9 mouse cellular contexts compared by ENCODE assay signal in the genomic region with DNA sequence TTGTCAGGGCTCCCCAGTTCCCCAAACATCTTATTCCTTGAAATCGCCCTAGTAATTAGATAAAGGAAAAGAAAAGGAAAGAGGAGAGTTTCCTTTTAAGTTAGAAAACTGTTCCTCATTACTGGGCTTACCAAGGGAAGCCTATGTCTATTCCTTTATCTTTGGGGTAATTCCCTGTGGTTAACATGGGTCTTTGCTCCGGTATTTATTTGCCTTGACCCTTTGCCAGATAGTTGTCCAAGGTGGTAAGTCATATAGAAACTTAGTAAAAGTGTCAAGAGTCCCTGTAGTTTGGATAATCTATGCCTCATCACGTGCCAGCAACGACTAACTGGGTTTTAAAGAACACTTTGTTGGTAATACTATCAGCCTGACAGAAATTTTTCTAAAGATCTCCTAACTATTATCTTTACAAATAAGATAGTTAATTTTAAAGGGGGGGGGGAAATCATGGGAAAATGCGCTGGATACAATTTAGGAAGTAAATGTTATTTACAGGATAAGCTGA. TPM values are rescaled to one million over a fixed set of nuclear protein-coding genes. Genes with fewer than 3 reads are reported as not detected.
A peak's percentile ranks its signal among the peaks of the same experiment; 100 is the strongest.
DNase-seq lines count a peak whose midpoint lies in the region; ATAC-seq and TF ChIP-seq lines count a peak whose summit lies in the region.
"Had no signal": no experiment of that assay in that cellular context is flagged by ENCODE, and none has a peak within 500 bp of the region (broad histone marks: within the 10 kb centered on the region; RNA-seq: fewer than 3 reads in every experiment).

No protein-coding gene starts in this region.

- WGBS in hindbrain, embryonic 10.5 days: 18% methylated on average over 5 of the region's 5 CpGs
- WGBS in liver, embryonic 14.5 days (ENCODE audit: insufficient replicate concordance): 18% methylated on average over 5 of the region's 5 CpGs

- H3K4me1 ChIP-seq in hindbrain, embryonic 10.5 days (replicated peaks): peaks cover 40% of the 10 kb centered on the region
- H3K4me1 ChIP-seq in liver, embryonic 14.5 days (replicated peaks; ENCODE audit: control insufficient read depth in 2 of 2, insufficient read depth in 2 of 2, low read length in 1 of 2): no peaks in the 10 kb centered on the region

- peak overlapping the region; percentile 89 for H3ac ChIP-seq in C2C12 (ENCODE audit: control insufficient read depth, insufficient read length, low read depth)

- peak overlapping the region; percentile 67; the same call in 1 of the 2 replicates for H3K4me2 ChIP-seq in liver, embryonic 14.5 days (ENCODE audit: low read depth)

- H3K4me3 ChIP-seq in gastrocnemius, adult 2 months: peak overlapping the region; percentile 73
- H3K4me3 ChIP-seq in C2C12 (ENCODE audit: insufficient read depth, poor library complexity, severe bottlenecking): peak overlapping the region; percentile 59
- H3K4me3 ChIP-seq in hindbrain, embryonic 10.5 days: peak overlapping the region; percentile 80
- H3K4me3 ChIP-seq in liver, embryonic 14.5 days (ENCODE audit: insufficient read depth in 1 of 2, low read depth in 2 of 2, low read length in 2 of 2): peak overlapping the region in 1 of 2 experiments; percentile 28; a peak in 2 of 4 replicates

- no peaks in the 10 kb centered on the region for H3K9me3 ChIP-seq in hindbrain, embryonic 10.5 days
- no peaks in the 10 kb centered on the region for H3K9me3 ChIP-seq in liver, embryonic 14.5 days (ENCODE audit: control insufficient read depth, low read length)

- intact Hi-C loops in gastrocnemius, adult 2 months (cut with DNase I): no loop called here
- intact Hi-C loops in gastrocnemius, postnatal 36 days (cut with DNase I): no loop called here
- intact Hi-C loops in left cerebral cortex, postnatal 4 days (cut with DNase I): no loop called here

- TF ChIP-seq CTCF in gastrocnemius, adult 2 months (IDR thresholded peaks at IDR 0.05): no peak
- TF ChIP-seq CTCF in C2C12 (IDR thresholded peaks at IDR 0.05; ENCODE audit: control insufficient read depth, insufficient read depth, insufficient read length): no peak
- no peak for TF ChIP-seq CTCF in liver, embryonic 14.5 days (IDR thresholded peaks at IDR 0.05; ENCODE audit: low read depth)

- H3K79me2 ChIP-seq in C2C12 (ENCODE audit: control insufficient read depth, insufficient read depth): peaks cover 24% of the 10 kb centered on the region

- no peak overlapping the region for H3K9ac ChIP-seq in liver, embryonic 14.5 days (replicated peaks)

- peaks cover 5% of the 10 kb centered on the region for H3K79me3 ChIP-seq in C2C12 (ENCODE audit: low read depth)

- no peak for DNase-seq in gastrocnemius, adult 2 months
- no peak for DNase-seq in gastrocnemius, postnatal 36 days
- no peak for DNase-seq in hindbrain, embryonic 10.5 days (ENCODE audit: low spot score)
- DNase-seq in liver, embryonic 14.5 days (ENCODE audit: low read depth in 3 of 3, low spot score in 3 of 3): no peak
- DNase-seq in thymus, postnatal 0 days (ENCODE audit: low spot score): no peak
- DNase-seq in left cerebral cortex, postnatal 4 days: no peak
- no peak for DNase-seq in thymus, postnatal 10 days (ENCODE audit: low spot score in 2 of 2)

- TF ChIP-seq EP300 in liver, embryonic 14.5 days (IDR thresholded peaks at IDR 0.05; ENCODE audit: low read depth): no peak

- no peaks in the 10 kb centered on the region for H3K27me3 ChIP-seq in C2C12 (ENCODE audit: control insufficient read depth, insufficient read depth, insufficient read length)
- H3K27me3 ChIP-seq in hindbrain, embryonic 10.5 days (ENCODE audit: insufficient read depth, poor library complexity, severe bottlenecking): peaks cover 60% of the 10 kb centered on the region
- peaks cover 30% of the 10 kb centered on the region for H3K27me3 ChIP-seq in liver, embryonic 14.5 days (ENCODE audit: control insufficient read depth, insufficient read depth, low read length)

- no peak overlapping the region for H3K27ac ChIP-seq in gastrocnemius, adult 2 months
- peak overlapping the region; percentile 91 for H3K27ac ChIP-seq in hindbrain, embryonic 10.5 days
- H3K27ac ChIP-seq in liver, embryonic 14.5 days: no peak overlapping the region

- ATAC-seq in liver, embryonic 14.5 days (ENCODE audit: insufficient read depth): no peak

- peaks cover 3% of the 10 kb centered on the region for H3K36me3 ChIP-seq in C2C12 (ENCODE audit: control insufficient read depth, insufficient read depth)
- H3K36me3 ChIP-seq in hindbrain, embryonic 10.5 days: no peaks in the 10 kb centered on the region
- no peaks in the 10 kb centered on the region for H3K36me3 ChIP-seq in liver, embryonic 14.5 days (replicated peaks; ENCODE audit: control insufficient read depth, insufficient read depth, low read depth)

TF ChIP-seq in C2C12, 6 proteins besides CTCF, POLR2A, EP300 and RAD21:
- no peak for TF ChIP-seq MYOG (IDR thresholded peaks at IDR 0.05; ENCODE audit: control insufficient read depth, extremely low read depth, insufficient read length)
- no peak for TF ChIP-seq CEBPB (IDR thresholded peaks at IDR 0.05; ENCODE audit: low read depth)
- TF ChIP-seq MYOD1 (IDR thresholded peaks at IDR 0.05; ENCODE audit: control insufficient read depth, insufficient read length, low read depth): no peak
- TF ChIP-seq FOSL1 (IDR thresholded peaks at IDR 0.05; ENCODE audit: insufficient read depth, low read length, poor library complexity, severe bottlenecking): no peak
- TF ChIP-seq USF1 (IDR thresholded peaks at IDR 0.05; ENCODE audit: low read depth): peak; percentile 67
- TF ChIP-seq MAX (IDR thresholded peaks at IDR 0.05): no peak

RNA-seq across cellular contexts. Expression of a gene that starts 0.4 kb away (rescaled TPM):
- total RNA-seq in gastrocnemius, adult 2 months (2021): not detected
- total RNA-seq in gastrocnemius, postnatal 36 days (2021): not detected
- 0.60 TPM for polyA plus RNA-seq in C2C12 (2012; fragmentation: generic; extraction: Trizol)
- 1.3 and 2.2 TPM in 2 replicates for polyA plus RNA-seq in hindbrain, embryonic 10.5 days (2016; fragmentation: Nextera tagmentation; extraction: Ambion mirVana)
- polyA plus RNA-seq in liver, embryonic 14.5 days (2012; rRNA removed): 0.03 TPM in 1 of 2 replicates, not detected in the other
- polyA plus RNA-seq in liver, embryonic 14.5 days (2014; fragmentation: Nextera tagmentation; extraction: Ambion mirVana): not detected in 2 replicates
- not detected in 2 replicates for polyA plus RNA-seq in thymus, postnatal 0 days (2015; fragmentation: Nextera tagmentation; extraction: Ambion mirVana)
- under 1 TPM; 0.50 to 0.79 TPM for total RNA-seq in left cerebral cortex, postnatal 4 days (2021)
- total RNA-seq: megakaryocyte-erythroid progenitor cell, adult 5-6 weeks had no signal

RNA-seq across cellular contexts. Expression of a gene that starts 1.7 kb away (rescaled TPM):
- total RNA-seq in gastrocnemius, adult 2 months (2021): under 1 TPM; 0.13 to 0.25 TPM
- total RNA-seq in gastrocnemius, postnatal 36 days (2021): under 1 TPM; 0.35 to 0.54 TPM
- 0.83 TPM for polyA plus RNA-seq in C2C12 (2012; fragmentation: generic; extraction: Trizol)
- polyA plus RNA-seq in hindbrain, embryonic 10.5 days (2016; fragmentation: Nextera tagmentation; extraction: Ambion mirVana): 1.6 and 1.7 TPM in 2 replicates
- 0.12 and 0.20 TPM in 2 replicates for polyA plus RNA-seq in liver, embryonic 14.5 days (2012; rRNA removed)
- 0.06 and 0.16 TPM in 2 replicates for polyA plus RNA-seq in liver, embryonic 14.5 days (2014; fragmentation: Nextera tagmentation; extraction: Ambion mirVana)
- polyA plus RNA-seq in thymus, postnatal 0 days (2015; fragmentation: Nextera tagmentation; extraction: Ambion mirVana): 0.21 and 0.30 TPM in 2 replicates
- total RNA-seq in left cerebral cortex, postnatal 4 days (2021): under 1 TPM; 0.52 to 0.56 TPM
- total RNA-seq: megakaryocyte-erythroid progenitor cell, adult 5-6 weeks had no signal
